Mouse (Mus musculus) embryonic facial prominence, embryonic 11.5 days (tissue): ENCODE measurements around the gene Btd. TPM values are rescaled to one million over a fixed set of nuclear protein-coding genes. Genes with fewer than 3 reads are reported as not detected.
A peak's percentile ranks its signal among the peaks of the same experiment; 100 is the strongest.

Source experiments
- ATAC-seq: fragments of 200-750 bp; cut with Nextera tagmentation; replicated peaks from 2 replicates; pipeline ENCODE4 v1.8.0; 2017; ENCODE audit warnings: low read depth; ENCODE audit not compliant: insufficient number of reproducible peaks, low FRiP score, low TSS enrichment
- DNase-seq: peaks from one replicate; pipeline ENCODE4 v3.0.0-alpha.2; 2015; ENCODE audit warnings: low spot score
- H3K27ac ChIP-seq: fragments of 300-500 bp; sonication (generic); replicated peaks from 2 replicates; pipeline ENCODE4 v1.5.1; 2014; ENCODE audit warnings: mild to moderate bottlenecking, low read depth, low read length, control low read depth
- H3K27me3 ChIP-seq: fragments of 300-500 bp; sonication (generic); 2 replicates; pipeline ENCODE4 v1.6.1; 2014; ENCODE audit warnings: mild to moderate bottlenecking, low read length, moderate library complexity, mixed read lengths; ENCODE audit not compliant: control insufficient read depth, insufficient read depth
- H3K36me3 ChIP-seq: fragments of 300-500 bp; sonication (generic); replicated peaks from 2 replicates; pipeline ENCODE4 v1.6.1; 2014; ENCODE audit warnings: low read depth, mild to moderate bottlenecking, low read length, moderate library complexity, mixed read lengths; ENCODE audit not compliant: control insufficient read depth, insufficient read depth
- H3K4me1 ChIP-seq: fragments of 300-500 bp; sonication (generic); 2 replicates; pipeline ENCODE4 v1.6.1; 2014; ENCODE audit warnings: low read length, mixed read lengths; ENCODE audit not compliant: control insufficient read depth, insufficient read depth
- H3K4me2 ChIP-seq: fragments of 300-500 bp; sonication (generic); 2 replicates; pipeline ENCODE4 v1.6.1; 2014; ENCODE audit warnings: low read depth, mild to moderate bottlenecking, control low read depth, low read length, moderate library complexity
- H3K4me3 ChIP-seq: fragments of 300-500 bp; sonication (generic); 2 replicates; pipeline ENCODE4 v1.5.1; 2014; ENCODE audit warnings: low read depth, low read length, control low read depth
- H3K9ac ChIP-seq: fragments of 300-500 bp; sonication (generic); replicated peaks from 2 replicates; pipeline ENCODE4 v1.6.1; 2014; ENCODE audit warnings: mild to moderate bottlenecking, control low read depth, low read length
- H3K9me3 ChIP-seq: fragments of 300-500 bp; sonication (generic); replicated peaks from 2 replicates; pipeline ENCODE4 v1.6.1; 2016; ENCODE audit warnings: mild to moderate bottlenecking, low read length, inconsistent platforms, mixed read lengths; ENCODE audit not compliant: control insufficient read depth
- WGBS: fragments of 180-500 bp; shearing (Covaris S2); extraction: QIAGEN DNeasy Blood & Tissue Kit; methylation state at CpG from one replicate; pipeline ENCODE4 v1.1.7; 2014; 5-methylcytosine and 5-hydroxymethylcytosine counted together
- polyA plus RNA-seq: library from polyadenylated mRNA; unstranded; fragments of >200 nt; fragmentation: Nextera tagmentation; extraction: Ambion mirVana; gene quantifications from 2 replicates; pipeline ENCODE4 v1.2.1, GENCODE M21; 2014

Gene Btd
- polyA plus RNA-seq, 1 experiment from 2014 or later: 18.2 TPM

DNA sequence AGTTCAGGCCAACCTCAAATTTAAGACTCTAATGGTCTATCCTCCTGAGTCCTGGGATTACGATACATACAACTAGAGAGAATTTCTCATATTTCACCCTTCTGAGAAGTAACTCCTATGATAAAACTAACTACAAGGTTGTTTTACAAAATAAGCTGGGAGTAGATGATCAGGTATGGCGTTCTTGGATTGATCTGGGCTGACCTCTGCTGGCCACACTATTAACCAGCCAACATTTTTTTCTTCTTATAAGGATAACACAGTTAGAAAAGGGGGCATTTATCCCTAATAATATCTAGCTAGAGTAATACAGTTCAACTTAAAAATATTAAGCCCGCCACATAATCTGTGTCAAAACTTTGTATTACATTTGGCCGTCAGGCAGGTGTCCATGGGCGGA is 35.9 kb upstream of the Btd start:
- Histone ChIP-seq H3K4me2 (no peak overlapping the region), H3K27me3 (no peaks in the 10 kb centered on the region), H3K36me3 (no peaks in the 10 kb centered on the region), H3K27ac (no peak overlapping the region), H3K9me3 (no peaks in the 10 kb centered on the region), H3K9ac (no peak overlapping the region), H3K4me1 (no peaks in the 10 kb centered on the region), H3K4me3 (no peak overlapping the region)
- DNase-seq (peak; percentile 36), ATAC-seq (no peak)
- 75% methylated on average over 5 of the region's 5 CpGs for WGBS

DNA sequence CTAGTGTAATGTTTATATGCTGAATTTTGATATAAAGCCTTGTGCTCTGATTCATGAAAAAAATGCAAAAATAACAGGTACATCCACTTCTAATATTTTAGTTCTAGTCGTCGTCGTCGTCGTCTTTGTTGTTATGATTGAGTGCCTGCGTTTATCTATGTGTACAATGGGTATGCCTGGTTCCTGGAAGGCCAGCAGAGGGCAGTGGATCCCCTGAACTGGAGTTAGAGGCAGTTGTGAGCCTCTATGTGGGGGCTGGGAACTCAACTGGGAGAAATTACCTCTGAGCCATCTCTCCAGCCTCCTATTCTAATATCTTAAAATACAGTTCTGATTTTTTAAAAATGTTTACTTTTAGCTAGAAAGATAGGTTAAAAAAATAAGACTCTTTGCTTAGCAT is 35.3 kb upstream of the Btd start:
- ATAC-seq (no peak), DNase-seq (peak; percentile 13)
- no peaks in the 10 kb centered on the region for H3K36me3 ChIP-seq
- no peak overlapping the region for H3K4me3 ChIP-seq
- no peak overlapping the region for H3K9ac ChIP-seq
- no peak overlapping the region for H3K4me2 ChIP-seq
- no peak overlapping the region for H3K27ac ChIP-seq
- H3K4me1 ChIP-seq: no peaks in the 10 kb centered on the region
- no peaks in the 10 kb centered on the region for H3K9me3 ChIP-seq
- no peaks in the 10 kb centered on the region for H3K27me3 ChIP-seq
- WGBS: 58% methylated on average over 6 of the region's 6 CpGs

DNA sequence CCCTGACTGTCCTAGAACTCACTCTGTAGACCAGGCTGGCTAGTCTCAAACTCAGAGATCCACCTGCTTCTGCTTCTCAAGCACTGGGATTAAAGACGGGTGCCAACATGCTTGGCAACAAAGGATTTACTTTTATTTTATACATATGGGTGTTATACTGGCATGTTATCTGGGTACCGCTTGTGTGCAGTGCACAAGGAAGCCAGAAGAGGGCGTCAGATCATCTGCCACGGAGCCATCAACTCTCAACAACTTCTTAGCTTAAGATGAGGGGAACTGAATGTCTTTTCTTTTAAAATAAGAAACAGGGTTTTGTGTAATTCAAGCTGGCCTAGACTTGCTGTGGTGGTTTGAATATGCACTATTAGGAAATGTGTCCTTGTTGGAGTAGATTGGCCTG is 28.8 kb upstream of the Btd start:
- DNase-seq (no peak), ATAC-seq (no peak)
- 61% methylated on average over 4 of the region's 4 CpGs for WGBS
- no peak overlapping the region for H3K9ac ChIP-seq
- H3K4me3 ChIP-seq: no peak overlapping the region
- H3K36me3 ChIP-seq: no peaks in the 10 kb centered on the region
- no peak overlapping the region for H3K4me2 ChIP-seq
- H3K27ac ChIP-seq: no peak overlapping the region
- H3K27me3 ChIP-seq: no peaks in the 10 kb centered on the region
- H3K4me1 ChIP-seq: no peaks in the 10 kb centered on the region
- H3K9me3 ChIP-seq: no peaks in the 10 kb centered on the region

DNA sequence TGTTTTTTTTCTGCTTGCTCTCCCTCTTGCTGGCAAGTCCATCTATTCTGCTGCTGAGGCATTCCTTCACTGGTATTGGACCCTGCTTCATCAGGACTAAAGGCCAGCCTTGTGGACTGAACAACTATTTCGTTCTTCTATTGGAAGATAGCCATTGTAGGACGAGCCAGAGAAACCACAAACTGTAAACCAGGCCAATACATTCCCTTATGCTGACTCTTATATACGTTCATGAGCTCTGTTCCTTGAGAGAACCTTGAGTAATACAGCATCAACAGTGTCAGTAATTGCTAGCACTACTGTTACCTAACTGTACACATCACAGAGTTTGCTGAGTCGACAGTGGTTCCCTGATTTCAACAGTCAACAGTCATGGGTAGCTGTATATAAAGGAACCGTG is 27.2 kb upstream of the Btd start:
- ATAC-seq (no peak), DNase-seq (no peak)
- Histone ChIP-seq H3K27ac (no peak overlapping the region), H3K9me3 (no peaks in the 10 kb centered on the region), H3K4me1 (no peaks in the 10 kb centered on the region), H3K27me3 (no peaks in the 10 kb centered on the region), H3K4me2 (no peak overlapping the region), H3K36me3 (no peaks in the 10 kb centered on the region), H3K9ac (no peak overlapping the region), H3K4me3 (no peak overlapping the region)
- 84% methylated on average over 5 of the region's 5 CpGs for WGBS

- 87% methylated on average over 9 of the region's 9 CpGs for WGBS
- no peaks in the 10 kb centered on the region for H3K4me1 ChIP-seq
- H3K4me2 ChIP-seq: no peak overlapping the region
- no peaks in the 10 kb centered on the region for H3K36me3 ChIP-seq
- DNase-seq: no peak
- no peak overlapping the region for H3K4me3 ChIP-seq
- no peaks in the 10 kb centered on the region for H3K27me3 ChIP-seq
- ATAC-seq: no peak
- no peak overlapping the region for H3K27ac ChIP-seq
- H3K9me3 ChIP-seq: no peaks in the 10 kb centered on the region
- H3K9ac ChIP-seq: no peak overlapping the region
Measured at GRCm38 (mm10) chr14:31617204-31617603, 23.6 kb upstream of the Btd start.

DNA sequence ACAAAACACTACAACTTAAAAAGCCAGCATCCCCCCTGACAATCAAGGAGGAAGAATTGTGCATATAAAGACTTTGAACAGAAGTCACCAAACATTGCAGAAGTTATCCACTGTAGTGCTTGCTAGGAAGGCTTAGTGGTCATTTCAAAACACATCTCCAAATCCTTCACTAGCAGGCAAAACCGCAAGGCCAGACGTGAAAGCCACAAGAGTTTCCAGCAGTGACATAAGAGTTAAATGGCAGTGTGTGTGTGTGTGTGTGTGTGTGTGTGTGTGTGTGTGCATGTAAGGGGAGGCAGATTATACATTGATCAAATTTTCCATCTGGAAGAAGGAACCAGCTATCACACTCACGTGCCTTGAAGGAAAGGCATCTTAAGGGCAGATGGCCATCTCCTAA is 22.8 kb upstream of the Btd start:
- Histone ChIP-seq H3K36me3 (no peaks in the 10 kb centered on the region), H3K4me1 (no peaks in the 10 kb centered on the region), H3K4me2 (no peak overlapping the region), H3K9me3 (no peaks in the 10 kb centered on the region), H3K9ac (no peak overlapping the region), H3K27ac (no peak overlapping the region), H3K4me3 (no peak overlapping the region), H3K27me3 (no peaks in the 10 kb centered on the region)
- WGBS: 90% methylated on average over 3 of the region's 3 CpGs
- DNase-seq (no peak), ATAC-seq (no peak)

- Histone ChIP-seq H3K4me3 (no peak overlapping the region), H3K36me3 (no peaks in the 10 kb centered on the region), H3K27ac (no peak overlapping the region), H3K9ac (no peak overlapping the region), H3K27me3 (no peaks in the 10 kb centered on the region), H3K4me1 (no peaks in the 10 kb centered on the region), H3K9me3 (no peaks in the 10 kb centered on the region), H3K4me2 (no peak overlapping the region)
- 83% methylated on average over 9 of the region's 9 CpGs for WGBS
- no peak for DNase-seq
- no peak for ATAC-seq
Measured at GRCm38 (mm10) chr14:31620591-31621223, 20.1 kb upstream of the Btd start.

- Histone ChIP-seq H3K27ac (no peak overlapping the region), H3K9me3 (no peaks in the 10 kb centered on the region), H3K27me3 (no peaks in the 10 kb centered on the region), H3K36me3 (no peaks in the 10 kb centered on the region), H3K4me3 (no peak overlapping the region), H3K4me2 (no peak overlapping the region), H3K9ac (no peak overlapping the region), H3K4me1 (no peaks in the 10 kb centered on the region)
- no peak for DNase-seq
- ATAC-seq: no peak
- whole genome bisulfite sequencing: 88% methylated on average over 12 of the region's 12 CpGs
Measured at GRCm38 (mm10) chr14:31622748-31623147, 18.1 kb upstream of the Btd start.
